Mouse (Mus musculus) ES-E14 (cell line): ENCODE data around the gene Tmem97. TPM values are rescaled to one million over a fixed set of nuclear protein-coding genes. Genes with fewer than 3 reads are reported as not detected.
"Not testable (repeated sequence)": the region's sequence is repeated elsewhere in the genome, so short reads cannot be mapped to it uniquely, and the experiment has no call there.

Source experiments
- DNase-seq: peaks from one replicate; pipeline ENCODE4 v3.0.0-alpha.2; 2013; ENCODE audit warnings: low read depth, low spot score
- H3K27ac ChIP-seq: 2 replicates; pipeline ENCODE4 v1.5.1; 2012; ENCODE audit warnings: low read depth, mild to moderate bottlenecking, low read length, moderate library complexity, mixed read lengths; ENCODE audit not compliant: poor library complexity, insufficient read depth, severe bottlenecking
- H3K36me3 ChIP-seq: 2 replicates; pipeline ENCODE4 v1.6.1; 2012; ENCODE audit warnings: mild to moderate bottlenecking, low read length, moderate library complexity, mixed read lengths; ENCODE audit not compliant: control insufficient read depth, poor library complexity, insufficient read depth, severe bottlenecking
- H3K4me1 ChIP-seq, 2 experiments: fragments of 150-350 bp in 1 of 2; sonication (generic) in 1 of 2; 2 replicates each; pipeline ENCODE4 v1.6.1; 2012; ENCODE audit warnings: low read length in 2 of 2, mild to moderate bottlenecking in 1 of 2, mixed read lengths in 1 of 2; ENCODE audit not compliant: control insufficient read depth in 2 of 2, insufficient read depth in 2 of 2, poor library complexity in 1 of 2
- H3K4me3 ChIP-seq, 2 experiments: fragments of 150-350 bp in 1 of 2; sonication (generic) in 1 of 2; 2 replicates each; pipeline ENCODE4 v1.5.1; 2012; ENCODE audit warnings: low read length in 2 of 2, low read depth in 1 of 2, mild to moderate bottlenecking in 1 of 2, mixed read lengths in 1 of 2; ENCODE audit not compliant: insufficient read depth in 1 of 2, poor library complexity in 1 of 2, severe bottlenecking in 1 of 2
- H3K9ac ChIP-seq: 2 replicates; pipeline ENCODE4 v1.6.1; 2012; ENCODE audit warnings: low read depth, mild to moderate bottlenecking, low read length, mixed read lengths; ENCODE audit not compliant: poor library complexity, insufficient read depth, severe bottlenecking
- H3K9me3 ChIP-seq: fragments of 150-350 bp; sonication (generic); 2 replicates; pipeline ENCODE4 v1.6.1; 2012; ENCODE audit warnings: low read depth, mild to moderate bottlenecking, low read length; ENCODE audit not compliant: control insufficient read depth, insufficient read depth
- CHD2 ChIP-seq: IDR thresholded peaks from 2 replicates; pipeline ENCODE4 v1.6.1; 2014; ENCODE audit warnings: mild to moderate bottlenecking, low read depth, low read length, inconsistent platforms
- HCFC1 ChIP-seq: IDR thresholded peaks from 2 replicates; pipeline ENCODE4 v1.6.1; 2012; ENCODE audit warnings: low read length, inconsistent platforms, borderline replicate concordance; ENCODE audit not compliant: insufficient read depth
- MAFK ChIP-seq: IDR thresholded peaks from 2 replicates; pipeline ENCODE4 v1.6.1; 2014; ENCODE audit warnings: mild to moderate bottlenecking, low read depth, low read length, inconsistent platforms; ENCODE audit not compliant: insufficient read depth
- ZC3H11A ChIP-seq: IDR thresholded peaks from 2 replicates; pipeline ENCODE4 v1.6.1; 2012; ENCODE audit warnings: low read depth, mild to moderate bottlenecking, inconsistent platforms, low read length, borderline replicate concordance
- ZNF384 ChIP-seq: IDR thresholded peaks from 2 replicates; pipeline ENCODE4 v1.6.1; 2012; ENCODE audit warnings: low read depth, low read length, inconsistent platforms
- in situ Hi-C, 2 experiments: fragments of 600-800 bp; cut with MboI; formaldehyde crosslinking; loops; one replicate each; pipeline ENCODE4 v1.15.1; 2025; ENCODE audit warnings: low sequenced_read_pairs in 2 of 2, inconsistent platforms in 1 of 2; ENCODE audit not compliant: unreplicated experiment in 2 of 2
- total RNA-seq: library from RNA; depleted of rRNA; stranded (reverse); fragments of 300-350 nt; gene quantifications from 2 replicates; pipeline ENCODE4 v1.2.3, GENCODE M21; 2012

Gene Tmem97
- total RNA-seq, 1 experiment: 248 TPM

DNA sequence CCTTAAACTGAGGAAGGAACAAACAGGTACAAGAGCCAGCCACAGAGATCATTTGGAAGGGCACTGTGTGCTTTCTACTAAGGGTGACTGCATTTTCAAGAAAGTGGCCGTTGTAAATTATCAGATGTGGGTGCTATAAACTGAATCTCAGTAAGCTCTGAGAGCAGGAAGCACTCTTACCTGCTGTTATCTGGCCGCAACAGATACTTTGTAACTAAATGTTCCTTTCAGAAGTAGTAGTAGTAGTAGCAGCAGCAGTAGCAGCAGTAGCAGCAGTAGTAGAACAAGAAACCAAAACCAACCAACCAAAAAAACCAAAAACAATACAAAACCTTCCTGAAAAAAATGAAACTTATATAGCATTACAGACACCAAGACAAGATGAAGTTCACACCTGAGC is 45.2 kb upstream of the Tmem97 start:
- TF ChIP-seq MAFK (no peak), CHD2 (no peak)
- Histone ChIP-seq H3K9me3 (no peaks in the 10 kb centered on the region), H3K4me1 (no peaks in the 10 kb centered on the region), H3K27ac (no peak overlapping the region), H3K36me3 (no peaks in the 10 kb centered on the region), H3K9ac (no peak overlapping the region), H3K4me3 (no peak overlapping the region)
- in situ Hi-C loops: no loop called here
- DNase-seq: no peak

DNA sequence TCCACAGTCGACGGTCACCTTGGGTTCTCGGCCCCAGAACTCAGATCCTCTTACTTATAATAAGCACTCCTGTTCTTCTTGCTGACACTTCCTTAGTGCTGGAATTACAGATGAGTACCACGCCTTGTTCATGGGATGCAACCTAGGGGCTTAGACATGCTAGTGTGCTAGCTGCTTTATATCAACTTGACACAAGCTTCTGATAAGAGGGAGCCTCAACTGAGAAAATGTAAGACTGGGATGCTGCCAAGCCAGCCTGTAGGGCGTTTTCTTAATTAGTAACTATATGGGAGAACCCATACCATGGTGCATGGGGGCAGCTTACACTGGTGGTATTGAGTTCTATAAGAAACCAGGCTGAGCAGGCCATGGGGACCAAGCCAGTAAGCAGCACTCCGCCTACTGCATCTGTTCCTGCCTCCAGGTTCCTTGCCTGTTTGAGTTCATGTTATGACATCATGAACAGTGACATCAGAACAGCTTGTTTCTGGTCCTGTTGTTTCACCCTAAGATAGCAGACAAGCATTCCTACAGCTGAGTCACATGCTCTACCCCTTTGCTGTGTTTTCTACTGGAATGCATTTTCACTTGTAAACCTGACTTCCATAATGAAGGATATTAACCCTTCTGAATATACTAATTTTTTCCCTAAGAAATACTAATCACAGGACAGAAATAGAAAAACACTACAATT is 43.8 kb upstream of the Tmem97 start:
- TF ChIP-seq CHD2 (no peak), ZNF384 (no peak), HCFC1 (no peak), MAFK (no peak), ZC3H11A (no peak)
- no peak overlapping the region for H3K4me3 ChIP-seq
- H3K9ac ChIP-seq: no peak overlapping the region
- in situ Hi-C loops: no loop called here
- H3K9me3 ChIP-seq: no peaks in the 10 kb centered on the region
- H3K36me3 ChIP-seq: no peaks in the 10 kb centered on the region
- no peak for DNase-seq
- H3K4me1 ChIP-seq: no peaks in the 10 kb centered on the region
- H3K27ac ChIP-seq: no peak overlapping the region

DNA sequence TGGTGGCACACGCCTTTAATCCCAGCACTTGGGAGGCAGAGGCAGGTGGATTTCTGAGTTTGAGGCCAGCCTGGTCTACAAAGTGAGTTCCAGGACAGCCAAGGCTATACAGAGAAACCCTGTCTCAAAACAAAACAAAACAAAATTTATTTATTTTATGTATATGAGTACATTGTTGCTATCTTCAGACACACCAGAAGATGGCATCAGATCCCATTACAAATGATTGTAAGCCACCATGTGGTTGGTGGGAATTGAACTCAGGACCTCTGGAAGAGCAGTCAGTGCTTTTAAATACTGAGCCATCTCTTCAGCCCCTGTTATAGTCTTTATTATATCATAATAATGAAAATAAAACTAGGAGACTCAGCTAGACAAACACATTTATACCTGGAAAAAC is 37.1 kb upstream of the Tmem97 start:
- H3K4me1 ChIP-seq, DNase-seq, H3K9ac ChIP-seq, H3K27ac ChIP-seq, H3K36me3 ChIP-seq, H3K4me3 ChIP-seq, H3K9me3 ChIP-seq: not testable (repeated sequence)
- in situ Hi-C loops: loop anchor here (10.0 kb wide), 1 partner anchor 237 kb away; the partner anchor contains the start of gene Lyrm9 (in 2 of the 2)

DNA sequence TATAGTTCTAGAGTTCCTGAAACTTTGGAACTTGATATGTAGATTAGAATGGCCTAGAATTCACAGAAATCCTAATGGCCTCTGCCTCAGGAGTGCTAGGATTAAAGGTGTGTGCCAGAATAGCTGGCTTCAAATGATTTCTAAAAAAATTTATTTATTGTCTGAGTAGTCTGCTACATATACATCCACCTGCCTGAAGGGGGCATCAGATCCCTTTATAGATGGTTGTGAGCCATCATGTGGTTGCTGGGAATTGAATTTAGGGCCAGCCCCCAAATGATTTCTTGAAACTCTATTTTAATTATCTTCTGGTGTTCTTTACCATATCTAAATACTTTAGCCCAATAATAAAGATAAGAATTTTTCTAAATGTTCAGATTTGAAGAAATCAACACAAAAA is 35.5 kb upstream of the Tmem97 start:
- TF ChIP-seq ZNF384: no peak
- no peak for TF ChIP-seq ZC3H11A
- TF ChIP-seq CHD2: no peak
- no peak for TF ChIP-seq MAFK
- no peak for TF ChIP-seq HCFC1
- H3K36me3 ChIP-seq: peaks cover 3% of the 10 kb centered on the region; the same call in 1 of the 2 replicates
- no peak overlapping the region for H3K27ac ChIP-seq
- no peaks in the 10 kb centered on the region for H3K4me1 ChIP-seq
- no peaks in the 10 kb centered on the region for H3K9me3 ChIP-seq
- no peak overlapping the region for H3K4me3 ChIP-seq
- peak; percentile 16 for DNase-seq
- no peak overlapping the region for H3K9ac ChIP-seq
- in situ Hi-C loops: loop anchor here (10.0 kb wide), 1 partner anchor 239 kb away; the partner anchor contains the start of gene Lyrm9 (in 2 of the 2)

DNA sequence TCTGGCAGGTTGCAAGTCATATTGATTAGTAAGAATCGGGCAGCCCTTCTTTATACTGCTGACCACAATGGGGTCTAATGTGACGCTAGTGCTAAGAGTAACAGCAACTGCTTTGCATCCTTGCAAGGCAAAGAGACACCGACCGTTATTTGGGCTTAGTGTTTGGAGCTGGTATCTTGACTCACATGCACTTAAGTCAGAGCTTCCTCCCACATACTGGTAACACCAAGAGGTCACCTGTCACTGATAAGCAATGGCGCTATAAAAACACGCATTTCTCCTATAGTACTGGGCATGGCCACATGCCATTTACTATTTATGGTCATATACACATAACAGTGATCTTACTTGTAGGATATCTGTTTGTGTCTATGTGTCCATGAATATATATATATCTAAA is 32.3 kb upstream of the Tmem97 start:
- in situ Hi-C loops: loop anchor here (10.0 kb wide), 1 partner anchor 242 kb away; the partner anchor contains the start of gene Lyrm9 (in 2 of the 2)
- Histone ChIP-seq H3K27ac (no peak overlapping the region), H3K36me3 (peaks cover 5% of the 10 kb centered on the region), H3K9me3 (no peaks in the 10 kb centered on the region), H3K4me1 (no peaks in the 10 kb centered on the region), H3K9ac (no peak overlapping the region), H3K4me3 (no peak overlapping the region)
- DNase-seq: no peak
- no peak for TF ChIP-seq ZC3H11A
- no peak for TF ChIP-seq CHD2
- no peak for TF ChIP-seq MAFK
- TF ChIP-seq HCFC1: no peak
- no peak for TF ChIP-seq ZNF384
